In the genomic region with DNA sequence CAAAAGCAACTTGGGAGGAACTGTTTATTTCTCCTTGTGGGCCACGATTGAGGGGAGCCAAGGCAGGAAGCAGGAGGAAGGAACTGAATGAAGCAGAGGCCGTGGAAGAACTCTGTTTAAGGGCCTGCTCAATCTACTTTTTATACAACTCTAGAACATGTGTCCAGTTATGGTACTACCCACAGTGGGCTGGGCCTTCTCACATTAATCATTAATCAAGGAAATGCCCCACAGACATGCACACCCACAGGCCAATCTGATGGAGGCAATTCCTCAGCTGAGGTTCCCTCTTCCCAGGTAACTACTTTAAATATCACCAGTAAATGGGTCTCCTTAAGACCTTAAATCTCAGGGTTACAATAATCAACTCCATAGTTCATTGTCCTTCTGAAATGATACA, we compare ENCODE assay signal across 22 mouse cellular contexts. TPM values are rescaled to one million over a fixed set of nuclear protein-coding genes. Genes with fewer than 3 reads are reported as not detected.
A peak's percentile ranks its signal among the peaks of the same experiment; 100 is the strongest.
DNase-seq lines count a peak whose midpoint lies in the region; ATAC-seq and TF ChIP-seq lines count a peak whose summit lies in the region.
"Had no signal": no experiment of that assay in that cellular context is flagged by ENCODE, and none has a peak within 500 bp of the region (broad histone marks: within the 10 kb centered on the region; RNA-seq: fewer than 3 reads in every experiment).

No protein-coding gene starts in this region.

- H3K27ac ChIP-seq in intestine, embryonic 15.5 days: no peak overlapping the region
- no peak overlapping the region for H3K27ac ChIP-seq in intestine, embryonic 16.5 days (ENCODE audit: low read length)
- no peak overlapping the region for H3K27ac ChIP-seq in stomach, postnatal 0 days (replicated peaks)
- H3K27ac ChIP-seq in neural tube, embryonic 15.5 days (replicated peaks): no peak overlapping the region
- H3K27ac ChIP-seq: embryonic facial prominence, embryonic 13.5 days; embryonic facial prominence, embryonic 15.5 days; forebrain, embryonic 10.5 days; forebrain, embryonic 12.5 days had no signal

- no peak for TF ChIP-seq CTCF in stomach, postnatal 0 days (IDR thresholded peaks at IDR 0.05; ENCODE audit: low read depth)

- H3K9ac ChIP-seq in intestine, embryonic 15.5 days: no peak overlapping the region
- H3K9ac ChIP-seq in intestine, embryonic 16.5 days (ENCODE audit: low read depth, low read length): no peak overlapping the region
- H3K9ac ChIP-seq in stomach, postnatal 0 days (ENCODE audit: low read length): no peak overlapping the region
- no peak overlapping the region for H3K9ac ChIP-seq in neural tube, embryonic 15.5 days (replicated peaks)
- H3K9ac ChIP-seq: embryonic facial prominence, embryonic 13.5 days; embryonic facial prominence, embryonic 15.5 days; forebrain, embryonic 12.5 days had no signal

- no peaks in the 10 kb centered on the region; the same call in 1 of the 2 replicates for H3K4me1 ChIP-seq in intestine, embryonic 15.5 days (replicated peaks)
- H3K4me1 ChIP-seq in intestine, embryonic 16.5 days (ENCODE audit: control insufficient read depth, insufficient read depth, low read length): no peaks in the 10 kb centered on the region; the same call in 1 of the 2 replicates
- H3K4me1 ChIP-seq in stomach, postnatal 0 days (replicated peaks; ENCODE audit: control insufficient read depth, insufficient read depth): no peaks in the 10 kb centered on the region
- peaks cover 5% of the 10 kb centered on the region; the same call in 1 of the 2 replicates for H3K4me1 ChIP-seq in neural tube, embryonic 15.5 days
- H3K4me1 ChIP-seq: embryonic facial prominence, embryonic 15.5 days; forebrain, embryonic 10.5 days; forebrain, embryonic 12.5 days had no signal

- peak; percentile 69 for ATAC-seq in intestine, embryonic 15.5 days
- peak; percentile 67 for ATAC-seq in intestine, embryonic 16.5 days
- ATAC-seq in stomach, postnatal 0 days (ENCODE audit: low FRiP score, low TSS enrichment): 0 out of 2 replicates have a peak, but pooled peaks have one; percentile 45
- no peak for ATAC-seq in neural tube, embryonic 15.5 days (ENCODE audit: low FRiP score)
- no peak for ATAC-seq in megakaryocyte progenitor cell, adult 5-6 weeks (replicated peaks; ENCODE audit: poor library complexity)
- ATAC-seq: forebrain, embryonic 14.5 days; forebrain, embryonic 16.5 days had no signal

- WGBS in intestine, embryonic 15.5 days: 39% methylated on average over 2 of the region's 2 CpGs
- WGBS in intestine, embryonic 16.5 days: 53% methylated on average over 2 of the region's 2 CpGs
- 50% methylated on average over 2 of the region's 2 CpGs for WGBS in stomach, postnatal 0 days
- 83% methylated on average over 2 of the region's 2 CpGs for WGBS in neural tube, embryonic 15.5 days

- no peak overlapping the region for H3K4me2 ChIP-seq in intestine, embryonic 15.5 days (replicated peaks)
- H3K4me2 ChIP-seq in intestine, embryonic 16.5 days (ENCODE audit: low read depth, low read length): no peak overlapping the region
- no peak overlapping the region for H3K4me2 ChIP-seq in stomach, postnatal 0 days (replicated peaks; ENCODE audit: low read depth)
- no peak overlapping the region for H3K4me2 ChIP-seq in neural tube, embryonic 15.5 days
- H3K4me2 ChIP-seq: embryonic facial prominence, embryonic 13.5 days; embryonic facial prominence, embryonic 15.5 days; forebrain, embryonic 12.5 days had no signal

- no peak overlapping the region for H3K4me3 ChIP-seq in intestine, embryonic 15.5 days (replicated peaks)
- no peak overlapping the region for H3K4me3 ChIP-seq in intestine, embryonic 16.5 days (ENCODE audit: low read length)
- H3K4me3 ChIP-seq in stomach, postnatal 0 days (ENCODE audit: low read depth, low read length): no peak overlapping the region
- H3K4me3 ChIP-seq in neural tube, embryonic 15.5 days (replicated peaks): no peak overlapping the region
- H3K4me3 ChIP-seq: embryonic facial prominence, embryonic 13.5 days; embryonic facial prominence, embryonic 15.5 days; erythroblast, embryonic 14.5 days; forebrain, embryonic 10.5 days; forebrain, embryonic 12.5 days had no signal

- DNase-seq in stomach, postnatal 0 days (ENCODE audit: low spot score): no peak
- DNase-seq: adrenal gland, adult 2 months; adrenal gland, postnatal 10 days; adrenal gland, postnatal 25 days; cerebellum, adult 11 months; cerebellum, adult 18-20 months; cerebellum, adult 8-10 months; cerebellum, adult 9-11 months; cerebellum, postnatal 14 days; cerebellum, postnatal 36 days; embryo, embryonic 11 days had no signal

- TF ChIP-seq EP300 in stomach, postnatal 0 days (optimal IDR thresholded peaks at IDR 0.05): no peak

- H3K36me3 ChIP-seq in intestine, embryonic 15.5 days: no peaks in the 10 kb centered on the region
- no peaks in the 10 kb centered on the region for H3K36me3 ChIP-seq in intestine, embryonic 16.5 days (ENCODE audit: control insufficient read depth, insufficient read depth, low read length)
- H3K36me3 ChIP-seq in stomach, postnatal 0 days (ENCODE audit: control insufficient read depth, insufficient read depth, low read length): no peaks in the 10 kb centered on the region
- no peaks in the 10 kb centered on the region for H3K36me3 ChIP-seq in neural tube, embryonic 15.5 days
- H3K36me3 ChIP-seq: embryonic facial prominence, embryonic 13.5 days; embryonic facial prominence, embryonic 15.5 days; forebrain, embryonic 10.5 days; forebrain, embryonic 12.5 days had no signal

- no peaks in the 10 kb centered on the region for H3K27me3 ChIP-seq in intestine, embryonic 15.5 days (replicated peaks)
- no peaks in the 10 kb centered on the region for H3K27me3 ChIP-seq in intestine, embryonic 16.5 days (replicated peaks; ENCODE audit: control insufficient read depth, insufficient read depth, low read length)
- no peaks in the 10 kb centered on the region for H3K27me3 ChIP-seq in stomach, postnatal 0 days (ENCODE audit: control insufficient read depth, insufficient read depth, low read length)
- H3K27me3 ChIP-seq in neural tube, embryonic 15.5 days (replicated peaks): no peaks in the 10 kb centered on the region
- H3K27me3 ChIP-seq: embryonic facial prominence, embryonic 13.5 days; embryonic facial prominence, embryonic 15.5 days; forebrain, embryonic 12.5 days had no signal

- no peaks in the 10 kb centered on the region for H3K9me3 ChIP-seq in intestine, embryonic 15.5 days
- H3K9me3 ChIP-seq in intestine, embryonic 16.5 days (ENCODE audit: control insufficient read depth, low read length): no peaks in the 10 kb centered on the region
- H3K9me3 ChIP-seq in stomach, postnatal 0 days (ENCODE audit: control insufficient read depth, low read length): no peaks in the 10 kb centered on the region
- no peaks in the 10 kb centered on the region for H3K9me3 ChIP-seq in neural tube, embryonic 15.5 days (replicated peaks)
- H3K9me3 ChIP-seq: embryonic facial prominence, embryonic 13.5 days; embryonic facial prominence, embryonic 15.5 days; forebrain, embryonic 10.5 days; forebrain, embryonic 12.5 days had no signal

RNA-seq across cellular contexts. Expression of gene Cpne8, which starts 21.2 kb away (rescaled TPM):
- polyA plus RNA-seq in intestine, embryonic 15.5 days (2015; fragmentation: Nextera tagmentation; extraction: Ambion mirVana): 39.0 and 39.2 TPM in 2 replicates
- 51.3 and 60.2 TPM in 2 replicates for polyA plus RNA-seq in intestine, embryonic 16.5 days (2015; fragmentation: Nextera tagmentation; extraction: Ambion mirVana)
- 13.2 and 13.4 TPM in 2 replicates for polyA plus RNA-seq in stomach, postnatal 0 days (2015; fragmentation: Nextera tagmentation; extraction: Ambion mirVana)
- 33.2 and 37.5 TPM in 2 replicates for polyA plus RNA-seq in neural tube, embryonic 15.5 days (2015; fragmentation: Nextera tagmentation; extraction: Ambion mirVana)
- not detected in 2 replicates for total RNA-seq in megakaryocyte progenitor cell, adult 5-6 weeks (2015)
- not detected in 2 replicates for total RNA-seq in megakaryocyte progenitor cell, adult 5-6 weeks (2017)

Comparison
In these comparisons a context has a peak if more than half of its experiments do, and no peak if none do; other contexts are left out.
1. ATAC-seq: peak in intestine, embryonic 15.5 days (single experiment), intestine, embryonic 16.5 days (single experiment) and stomach, postnatal 0 days (single experiment); none in neural tube, embryonic 15.5 days (single experiment) and megakaryocyte progenitor cell, adult 5-6 weeks (single experiment).